In the genomic region with DNA sequence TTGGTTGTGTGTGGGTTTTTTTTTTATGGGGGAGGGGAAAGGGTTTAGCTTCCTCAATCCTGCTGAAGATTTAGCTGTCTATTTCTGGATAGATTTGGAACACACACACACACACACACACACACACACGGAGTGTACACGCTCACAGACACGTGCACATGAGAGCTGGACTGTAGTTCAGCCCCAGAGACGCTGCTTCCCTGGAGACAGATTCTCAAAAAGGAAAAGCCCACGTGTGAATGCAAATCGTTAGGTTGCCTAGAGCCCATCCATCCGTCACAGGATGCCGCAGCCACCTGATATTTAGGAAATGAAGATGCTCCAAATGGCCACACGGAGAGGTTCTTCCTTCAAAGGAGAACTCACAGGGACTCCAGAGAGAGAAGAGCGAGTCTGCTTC, we compare ENCODE assay signal across 19 mouse cellular contexts. TPM values are rescaled to one million over a fixed set of nuclear protein-coding genes. Genes with fewer than 3 reads are reported as not detected.
A peak's percentile ranks its signal among the peaks of the same experiment; 100 is the strongest.
DNase-seq lines count a peak whose midpoint lies in the region; ATAC-seq and TF ChIP-seq lines count a peak whose summit lies in the region.
"Had no signal": no experiment of that assay in that cellular context is flagged by ENCODE, and none has a peak within 500 bp of the region (broad histone marks: within the 10 kb centered on the region; RNA-seq: fewer than 3 reads in every experiment).

No protein-coding gene starts in this region.

- intact Hi-C loops in left cerebral cortex, postnatal 4 days (cut with DNase I): no loop called here

- H3K4me3 ChIP-seq in olfactory bulb, adult 2 months (ENCODE audit: insufficient read depth, low read depth, low read length): no peak overlapping the region
- H3K4me3 ChIP-seq: embryonic facial prominence, embryonic 13.5 days; forebrain, embryonic 12.5 days; heart, embryonic 12.5 days; kidney, embryonic 15.5 days; liver, embryonic 15.5 days; neural tube, embryonic 15.5 days had no signal

- peaks cover 59% of the 10 kb centered on the region for H3K4me1 ChIP-seq in olfactory bulb, adult 2 months (ENCODE audit: control insufficient read depth, insufficient read depth, low read length)
- H3K4me1 ChIP-seq: kidney, embryonic 15.5 days; liver, embryonic 15.5 days had no signal

- WGBS in olfactory bulb, adult 2 months: 39% methylated on average over 10 of the region's 10 CpGs

- no peak for TF ChIP-seq CTCF in olfactory bulb, adult 2 months (IDR thresholded peaks at IDR 0.05; ENCODE audit: insufficient read depth, low read depth, low read length)

- no peak for TF ChIP-seq POLR2A in olfactory bulb, adult 2 months (IDR thresholded peaks at IDR 0.05; ENCODE audit: insufficient read depth, low read depth, low read length)

- ATAC-seq in megakaryocyte-erythroid progenitor cell, adult 5-6 weeks (replicated peaks; ENCODE audit: low FRiP score, low TSS enrichment, poor library complexity, severe bottlenecking): no peak

- DNase-seq in left cerebral cortex, adult 11 months (ENCODE audit: low spot score): peak; percentile 71
- DNase-seq in left cerebral cortex, postnatal 4 days: no peak
- peak; percentile 43 to 67 for DNase-seq in layer of hippocampus, postnatal 14 days (ENCODE audit: low spot score in 2 of 2)
- no peak for DNase-seq in lung, postnatal 25 days (ENCODE audit: low spot score)
- DNase-seq in cerebellum, postnatal 25 days: no peak
- DNase-seq: adrenal gland, postnatal 14 days; B cell, adult 2 months; gastrocnemius, postnatal 36 days; heart, postnatal 4 days; thymus, postnatal 4 days had no signal

- peak overlapping the region; percentile 87 for H3K27ac ChIP-seq in olfactory bulb, adult 2 months (ENCODE audit: insufficient read depth, low read depth, low read length)
- H3K27ac ChIP-seq: embryonic facial prominence, embryonic 13.5 days; forebrain, embryonic 12.5 days; kidney, embryonic 15.5 days; liver, embryonic 15.5 days; neural tube, embryonic 15.5 days had no signal

RNA-seq across cellular contexts. Expression of a gene that starts 14.3 kb away (rescaled TPM):
- total RNA-seq in left cerebral cortex, postnatal 4 days (2021): 1 to 10 TPM; 5.5 to 7.1 TPM
- total RNA-seq in layer of hippocampus, postnatal 14 days (2021): 1 to 10 TPM; 6.5 to 7.1 TPM
- not detected in 2 replicates for polyA plus RNA-seq in olfactory bulb, adult 2 months (2012; ENCODE audit: insufficient read depth, insufficient read length, low replicate concordance, missing spikeins)
- not detected in 2 replicates for total RNA-seq in megakaryocyte-erythroid progenitor cell, adult 5-6 weeks (2014; fragmentation: Nextera tagmentation)
- total RNA-seq in megakaryocyte-erythroid progenitor cell, adult 5-6 weeks (2017): not detected in 2 replicates
- total RNA-seq: megakaryocyte progenitor cell, adult 5-6 weeks had no signal

RNA-seq across cellular contexts. Expression of a gene that starts 20.3 kb away (rescaled TPM):
- total RNA-seq in left cerebral cortex, postnatal 4 days (2021): 10 to 100 TPM; 21.5 to 25.8 TPM
- total RNA-seq in layer of hippocampus, postnatal 14 days (2021): 10 to 100 TPM; 57.1 to 62.6 TPM
- not detected in 2 replicates for polyA plus RNA-seq in olfactory bulb, adult 2 months (2012; ENCODE audit: insufficient read depth, insufficient read length, low replicate concordance, missing spikeins)
- total RNA-seq in megakaryocyte-erythroid progenitor cell, adult 5-6 weeks (2014; fragmentation: Nextera tagmentation): 7.9 and 11.6 TPM in 2 replicates
- total RNA-seq in megakaryocyte-erythroid progenitor cell, adult 5-6 weeks (2017): 11.2 and 12.4 TPM in 2 replicates

Comparison
In these comparisons a context has a peak if more than half of its experiments do, and no peak if none do; other contexts are left out.
1. DNase-seq: peak in left cerebral cortex, adult 11 months (single experiment) and layer of hippocampus, postnatal 14 days (2 of 2); none in left cerebral cortex, postnatal 4 days (single experiment), lung, postnatal 25 days (single experiment) and cerebellum, postnatal 25 days (0 of 2).
2. RNA of a gene that starts 14.3 kb away (total RNA-seq): 6.5 to 7.1 TPM in layer of hippocampus, postnatal 14 days and 5.5 to 7.1 TPM in left cerebral cortex, postnatal 4 days; not detected in megakaryocyte-erythroid progenitor cell, adult 5-6 weeks; every median in the first group is over 4 times any median in the second.